Mouse (Mus musculus): ENCODE measurements around the gene Wscd2. TPM values are rescaled to one million over a fixed set of nuclear protein-coding genes. Genes with fewer than 3 reads are reported as not detected.
"Not testable (repeated sequence)": the region's sequence is repeated elsewhere in the genome, so short reads cannot be mapped to it uniquely, and the experiment has no call there.

Gene Wscd2
- total RNA-seq, 2 experiments from 2014 or later: not detected

DNA sequence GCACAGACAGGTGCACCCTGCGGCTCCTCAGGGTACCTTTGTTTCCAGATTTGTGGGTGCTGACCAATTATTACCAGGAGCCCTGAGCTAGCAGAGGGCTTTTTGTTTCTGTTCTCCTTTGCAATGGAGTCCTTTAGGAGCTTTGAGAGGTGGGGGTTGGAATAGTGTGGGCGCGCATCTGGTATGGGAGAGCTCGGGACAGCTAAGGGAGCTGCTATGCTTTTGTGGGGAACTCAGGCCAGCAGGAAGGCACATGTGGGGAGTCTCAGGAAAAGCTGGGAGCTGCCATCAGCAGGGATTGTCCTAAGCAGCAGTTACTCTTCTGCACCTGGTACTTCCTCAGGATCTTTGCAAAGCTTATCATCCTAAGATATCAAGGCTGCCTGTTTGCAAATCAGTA is 89.0 kb downstream of the Wscd2 start:
- ATAC-seq (replicated peaks; ENCODE audit: poor library complexity): no peak

DNA sequence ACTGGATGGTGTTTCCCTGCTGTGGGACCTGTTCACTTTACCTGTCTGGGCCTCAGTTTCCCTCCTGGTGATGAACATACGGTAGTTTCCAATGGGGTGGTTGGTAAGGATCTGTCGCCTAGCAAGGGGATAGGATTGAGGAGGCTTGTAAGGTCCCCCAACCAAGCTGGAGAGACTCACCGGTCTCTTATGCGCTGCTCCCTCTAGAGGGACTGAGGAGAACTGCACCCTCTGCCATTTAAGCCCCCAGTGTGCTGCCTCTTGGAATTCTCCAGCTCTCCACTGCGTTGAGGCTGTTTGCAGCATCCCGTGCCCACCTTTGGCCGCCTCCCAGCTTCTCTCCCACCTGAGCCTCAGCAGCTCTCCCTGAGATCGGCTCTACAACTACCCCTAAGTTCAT is 90.1 kb downstream of the Wscd2 start:
- ATAC-seq (replicated peaks; ENCODE audit: poor library complexity): peak; percentile 46; the same call in 1 of the 2 replicates

DNA sequence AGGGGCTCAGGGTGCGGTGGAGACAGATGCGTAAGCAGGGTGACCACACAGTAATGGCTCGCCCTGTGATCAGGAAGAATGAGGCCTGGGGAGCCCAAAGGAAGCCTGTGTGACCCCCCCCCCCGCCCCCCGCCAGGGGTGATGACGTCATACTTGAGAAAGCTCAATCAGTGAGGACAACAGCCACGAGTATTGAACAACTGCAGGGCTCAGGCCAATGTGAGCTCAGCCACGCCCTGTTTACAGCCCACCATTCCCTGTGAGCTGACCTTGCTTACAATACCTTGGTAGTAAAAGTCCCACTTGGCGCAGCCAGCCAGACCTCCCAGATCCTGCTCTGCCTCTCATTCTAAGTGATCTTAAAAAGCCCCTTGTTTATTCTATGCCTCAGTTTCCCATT is 90.7 kb downstream of the Wscd2 start:
- ATAC-seq (replicated peaks; ENCODE audit: poor library complexity): no peak

DNA sequence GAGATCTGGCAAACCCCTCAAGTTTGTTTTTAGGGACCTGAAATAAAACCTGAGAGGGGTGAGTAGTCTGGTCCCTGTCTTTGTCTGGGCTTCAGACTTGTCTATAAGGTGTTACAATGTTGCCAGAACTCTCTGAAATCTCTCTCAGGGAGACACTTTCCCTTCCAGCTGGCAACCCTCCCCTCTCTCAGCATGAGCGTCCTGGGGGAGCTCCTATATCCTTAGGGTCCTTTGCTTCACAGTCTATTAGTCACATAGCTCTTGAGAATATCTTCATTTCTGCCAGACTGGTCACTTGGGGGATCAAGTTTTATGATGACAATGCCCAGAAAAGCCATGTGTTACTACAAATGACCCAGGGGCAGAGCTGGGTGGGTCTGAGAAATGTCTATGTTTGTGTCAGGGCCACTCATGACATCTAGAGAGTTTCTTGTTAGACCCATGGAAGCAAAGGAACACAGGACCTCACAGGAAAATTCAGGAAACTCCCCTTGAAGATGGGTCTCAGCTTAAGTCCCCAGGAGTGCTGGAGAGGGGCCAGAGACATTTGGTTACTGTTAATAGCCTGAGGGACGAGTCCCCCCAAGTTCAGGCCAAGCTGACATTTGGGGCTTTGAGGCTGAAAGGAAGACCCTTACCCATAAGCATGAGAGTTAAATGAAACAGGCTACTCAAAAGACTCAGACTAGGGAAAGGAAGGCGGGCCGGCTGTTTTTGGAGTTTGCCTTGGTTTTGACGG is 93.5 kb downstream of the Wscd2 start:
- no peak for ATAC-seq (replicated peaks; ENCODE audit: poor library complexity)

DNA sequence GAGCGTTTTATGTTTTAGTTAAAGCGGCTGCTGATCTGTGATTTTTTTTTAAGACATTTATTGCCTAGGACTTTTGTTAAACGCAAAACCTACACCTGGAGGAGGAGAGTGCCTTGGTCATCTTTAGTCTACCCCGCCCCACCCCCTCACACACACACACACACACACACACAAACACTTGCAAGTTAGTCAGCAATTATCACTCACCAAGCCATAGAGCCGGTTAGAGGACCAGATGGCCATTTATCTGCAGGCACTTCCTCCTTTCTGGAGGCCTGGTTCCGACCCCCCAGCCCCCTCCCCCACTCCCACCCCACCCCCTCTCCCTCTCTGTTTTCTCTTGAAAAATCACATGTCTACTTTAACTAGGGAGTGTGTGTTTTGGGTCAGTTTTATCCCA is 94.3 kb downstream of the Wscd2 start:
- ATAC-seq (replicated peaks; ENCODE audit: poor library complexity): no peak

DNA sequence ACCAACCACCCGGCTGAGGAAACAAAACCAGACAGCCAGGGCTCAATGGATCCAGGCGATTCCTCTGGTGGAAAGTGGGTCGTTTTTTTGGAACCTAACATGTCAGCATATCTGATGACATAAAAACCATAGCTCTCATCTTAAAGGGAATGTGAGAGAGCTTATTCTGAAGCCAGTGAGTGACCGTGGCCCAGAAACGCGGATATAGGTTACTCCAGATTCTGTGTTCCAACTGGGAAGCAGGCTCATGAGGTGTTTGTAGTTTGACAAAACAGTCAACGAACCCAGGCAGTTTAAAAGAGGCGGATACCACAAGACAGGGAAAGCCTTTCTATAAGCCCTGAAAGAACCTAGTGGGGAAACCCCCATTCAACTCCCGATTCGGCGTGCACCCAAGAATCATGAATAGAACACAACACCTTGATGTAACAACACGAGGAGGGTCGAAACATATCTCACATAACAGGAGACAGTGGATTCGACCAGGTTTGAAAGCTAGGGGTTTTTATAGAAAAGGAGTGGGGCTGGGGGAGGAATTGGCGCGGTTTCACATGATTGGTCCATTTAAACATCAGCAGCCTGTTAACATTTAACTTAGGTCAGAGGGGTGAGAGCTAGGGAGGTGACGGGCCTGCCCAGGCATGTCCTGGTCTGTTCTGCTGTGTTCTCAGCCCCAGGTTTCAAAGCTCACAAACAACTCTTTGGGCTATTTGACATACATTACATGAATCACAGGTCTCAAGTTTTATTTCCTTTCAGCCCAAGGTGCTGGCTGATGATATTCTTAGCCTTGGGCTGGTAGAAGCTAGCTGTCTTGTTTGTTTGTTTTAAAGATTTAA is 95.7 kb downstream of the Wscd2 start:
- not testable (repeated sequence) for ATAC-seq (replicated peaks; ENCODE audit: poor library complexity)

DNA sequence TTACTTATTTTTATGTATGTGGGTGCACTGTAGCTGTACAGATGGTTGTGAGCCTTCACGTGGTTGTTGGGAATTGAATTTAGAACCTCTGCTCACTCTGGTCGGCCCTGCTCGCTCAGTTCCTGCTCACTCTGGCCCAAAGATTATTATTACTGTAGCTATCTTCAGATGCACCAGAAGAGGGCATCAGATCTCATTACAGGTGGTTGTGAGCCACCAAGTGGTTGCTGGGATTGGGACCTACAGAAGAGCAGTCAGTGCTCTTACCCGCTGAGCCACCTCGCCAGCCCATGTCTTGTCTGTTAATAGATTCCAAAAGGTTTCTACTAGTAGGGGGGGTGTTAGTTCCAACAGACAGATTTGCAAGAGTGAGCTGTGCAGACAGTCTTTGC is 96.3 kb downstream of the Wscd2 start:
- ATAC-seq (replicated peaks; ENCODE audit: poor library complexity): not testable (repeated sequence)

DNA sequence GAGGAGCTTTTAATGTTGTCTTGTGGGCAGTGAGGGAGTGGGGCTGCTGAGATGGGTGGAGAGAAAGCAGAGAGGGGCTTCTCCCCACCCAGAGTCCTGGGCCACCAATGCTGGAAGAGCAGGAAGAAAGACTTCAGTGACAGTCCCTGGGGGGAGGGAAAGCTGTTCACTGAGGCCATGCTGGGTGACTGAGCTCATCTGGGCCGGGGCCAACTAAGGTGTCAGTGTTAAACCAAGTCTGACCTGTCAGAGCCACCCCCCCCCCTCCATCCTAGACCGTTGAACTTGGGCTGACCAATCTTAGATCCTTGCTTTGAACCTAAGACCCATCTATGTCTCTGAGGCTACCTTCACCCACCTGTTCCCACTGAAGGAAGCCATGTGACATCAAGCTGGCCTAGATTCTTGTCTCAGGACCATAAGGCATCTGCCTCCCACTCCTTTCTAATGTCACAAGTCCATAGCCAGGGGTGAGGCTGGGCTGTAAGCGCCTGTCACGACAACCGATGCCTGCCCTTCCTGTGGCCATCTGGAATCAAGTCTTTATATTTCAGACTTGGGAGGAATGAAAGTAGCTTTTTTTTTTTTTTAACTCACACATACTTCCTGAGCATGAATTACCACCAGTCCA is 100.0 kb downstream of the Wscd2 start:
- ATAC-seq (replicated peaks; ENCODE audit: poor library complexity): no peak

DNA sequence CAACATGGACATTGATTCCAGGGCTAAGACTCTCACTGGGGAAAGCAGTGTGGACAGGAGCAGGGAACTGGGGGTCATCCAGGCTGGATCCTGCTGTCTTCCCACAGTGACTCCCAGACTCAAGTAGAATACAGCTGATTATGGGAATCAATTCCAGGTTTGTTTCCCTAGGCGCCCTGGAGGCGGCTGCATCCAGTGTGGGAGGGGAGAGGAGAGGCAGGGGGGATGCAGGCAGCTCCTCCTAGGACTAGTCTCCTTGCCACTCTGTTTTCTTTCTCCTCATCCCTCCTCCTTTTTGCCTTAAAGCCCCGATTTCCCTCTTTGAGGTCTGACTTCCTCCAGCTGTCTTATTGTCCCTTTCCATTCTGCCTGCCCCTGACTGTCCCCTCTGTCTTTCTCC is 101.0 kb downstream of the Wscd2 start:
- ATAC-seq (replicated peaks; ENCODE audit: poor library complexity): no peak

DNA sequence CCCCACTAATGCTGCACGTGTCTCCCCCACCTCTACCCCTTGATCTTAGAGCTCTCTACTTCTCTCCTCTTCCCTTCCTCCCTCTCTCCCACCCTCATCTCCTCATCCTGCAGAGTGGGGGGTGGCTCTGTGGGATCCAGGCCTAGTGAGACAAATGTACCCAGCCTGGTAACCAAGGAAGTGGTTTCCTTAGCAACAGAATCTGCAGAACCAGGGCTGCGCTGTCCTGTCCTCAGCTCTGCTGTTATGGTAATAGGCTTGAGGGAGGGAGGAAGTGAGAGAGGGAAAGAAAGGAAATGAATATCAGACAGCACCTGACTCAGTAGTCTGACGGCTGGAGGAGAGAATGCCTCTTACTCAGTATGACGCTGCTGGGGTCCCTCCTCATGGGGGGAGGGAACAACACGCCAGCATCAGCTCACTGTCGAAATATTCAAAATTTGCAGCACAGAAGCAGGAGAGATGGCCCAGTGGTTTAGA is 101.7 kb downstream of the Wscd2 start:
- peak; percentile 70 for ATAC-seq (replicated peaks; ENCODE audit: poor library complexity)

DNA sequence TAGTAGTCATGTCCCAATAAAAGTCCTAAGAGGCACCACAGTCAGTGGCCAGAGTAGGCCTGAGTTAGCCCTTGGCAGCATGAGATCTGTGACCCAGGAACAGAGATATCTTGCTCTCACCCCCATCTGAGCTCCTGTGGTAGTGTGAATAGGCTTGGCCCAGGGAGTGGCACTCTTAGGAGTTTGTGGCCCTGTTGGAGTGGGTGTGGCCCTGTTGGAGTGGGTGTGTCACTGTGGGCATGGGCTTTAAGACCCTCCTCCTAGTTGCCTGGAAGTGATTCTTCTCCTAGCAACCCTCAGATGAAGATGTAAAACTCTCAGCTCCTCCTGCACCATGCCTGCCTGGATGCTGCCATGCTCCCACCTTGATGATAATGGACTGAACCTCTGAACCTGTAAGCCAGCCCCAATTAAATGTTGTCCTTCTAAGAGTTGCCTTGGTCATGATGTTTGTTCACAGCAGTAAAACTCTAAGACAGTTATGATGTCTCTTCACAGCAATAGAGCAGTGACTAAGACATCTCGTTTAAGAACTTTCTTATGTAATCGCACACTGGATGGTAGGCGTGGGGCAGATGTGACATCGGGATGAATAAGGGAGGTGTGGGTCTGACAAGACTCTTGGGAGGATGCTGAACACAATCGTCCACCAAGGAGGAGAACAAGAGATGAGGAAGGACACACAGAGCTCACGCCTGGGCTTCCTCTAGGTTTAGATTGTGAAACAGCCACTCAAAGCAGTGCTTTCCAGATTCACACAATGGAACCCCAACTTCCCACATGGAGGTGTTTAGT is 104.0 kb downstream of the Wscd2 start:
- ATAC-seq (replicated peaks; ENCODE audit: poor library complexity): 0 out of 2 replicates have a peak, but pooled peaks have one; percentile 29

DNA sequence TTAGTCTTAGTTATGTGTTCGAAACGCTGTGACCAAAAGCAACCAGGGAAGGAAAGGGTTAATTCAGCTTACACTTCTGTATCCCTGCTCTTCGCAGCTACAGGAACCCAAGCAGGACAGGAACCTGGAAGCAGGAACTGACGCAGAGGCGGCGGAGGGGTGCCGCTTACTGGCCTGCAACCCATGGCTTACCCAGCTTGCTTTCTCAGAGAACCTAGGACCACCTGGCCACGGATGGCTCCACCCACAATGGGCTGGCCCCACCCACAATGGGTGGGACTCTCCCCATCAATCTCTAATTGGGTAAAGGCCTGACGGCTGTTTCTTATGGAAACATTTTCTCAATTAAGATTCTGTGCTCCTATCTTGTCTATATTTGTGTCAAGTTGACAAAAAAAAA is 106.1 kb downstream of the Wscd2 start:
- no peak for ATAC-seq (replicated peaks; ENCODE audit: poor library complexity)

DNA sequence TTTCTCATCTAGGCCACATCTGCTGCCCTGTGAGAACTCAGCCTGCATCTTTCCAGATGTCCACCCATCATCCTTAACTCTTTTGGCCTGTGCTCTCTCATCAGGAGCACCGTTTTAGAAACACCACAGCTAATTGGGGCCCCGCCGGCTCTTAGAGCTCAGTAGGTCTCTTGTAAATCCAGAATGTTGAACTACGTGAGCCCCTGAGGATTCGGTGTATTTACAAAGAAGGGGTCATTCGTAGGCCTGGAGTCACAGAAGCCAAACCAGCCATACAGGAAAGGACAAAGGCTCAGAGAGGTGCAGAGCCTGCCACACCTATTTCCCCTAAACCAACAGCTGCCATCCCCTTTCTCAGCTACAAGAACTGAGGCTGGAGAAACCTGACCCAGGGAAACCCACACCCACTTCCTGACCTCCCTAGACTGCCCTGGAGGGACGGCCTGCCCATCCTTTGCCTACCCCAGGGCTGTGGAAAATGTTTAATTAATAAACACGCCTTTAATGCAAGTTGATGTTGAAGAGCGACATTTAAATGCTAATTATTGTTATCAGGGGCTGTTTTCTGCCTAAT is 106.7 kb downstream of the Wscd2 start:
- ATAC-seq (replicated peaks; ENCODE audit: poor library complexity): no peak

DNA sequence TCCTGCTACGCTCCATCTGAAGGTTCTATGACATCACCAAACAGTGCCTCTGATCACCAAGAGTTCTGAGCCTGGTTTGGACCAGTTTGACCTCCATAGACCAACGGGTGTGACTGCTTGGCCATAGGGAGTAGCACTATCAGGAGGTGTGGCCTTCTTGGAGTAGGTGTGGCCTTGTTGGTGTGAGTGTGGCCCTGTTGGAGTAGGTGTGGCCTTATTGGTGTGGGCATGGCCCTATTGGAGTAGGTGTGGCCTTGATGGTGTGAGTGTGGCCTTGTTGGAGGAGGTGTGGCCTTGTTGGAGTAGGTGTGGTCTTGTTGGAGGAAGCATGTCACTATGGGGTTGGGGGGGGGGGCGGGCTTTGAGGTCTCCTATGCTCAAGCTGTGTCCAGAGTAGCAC is 110.0 kb downstream of the Wscd2 start:
- ATAC-seq (replicated peaks; ENCODE audit: poor library complexity): no peak

DNA sequence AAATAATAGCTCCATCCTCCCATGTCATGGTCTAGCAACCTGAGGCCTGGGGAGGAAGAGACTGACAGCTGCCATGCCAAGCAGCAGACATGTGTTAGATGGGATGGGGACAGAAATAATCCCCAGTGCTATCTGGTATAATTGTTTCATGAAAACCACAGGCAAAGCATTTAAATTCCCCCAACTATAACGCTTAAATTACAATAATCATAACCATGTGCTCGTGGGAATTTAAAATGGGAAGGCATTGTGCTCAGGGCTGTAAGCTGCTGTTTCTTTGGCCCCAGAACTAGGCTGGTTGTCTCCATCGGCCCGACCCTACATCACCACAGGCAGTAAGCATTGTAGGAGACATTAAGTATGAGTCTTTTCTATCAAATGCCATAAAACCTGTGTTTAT is 110.7 kb downstream of the Wscd2 start:
- ATAC-seq (replicated peaks; ENCODE audit: poor library complexity): no peak

DNA sequence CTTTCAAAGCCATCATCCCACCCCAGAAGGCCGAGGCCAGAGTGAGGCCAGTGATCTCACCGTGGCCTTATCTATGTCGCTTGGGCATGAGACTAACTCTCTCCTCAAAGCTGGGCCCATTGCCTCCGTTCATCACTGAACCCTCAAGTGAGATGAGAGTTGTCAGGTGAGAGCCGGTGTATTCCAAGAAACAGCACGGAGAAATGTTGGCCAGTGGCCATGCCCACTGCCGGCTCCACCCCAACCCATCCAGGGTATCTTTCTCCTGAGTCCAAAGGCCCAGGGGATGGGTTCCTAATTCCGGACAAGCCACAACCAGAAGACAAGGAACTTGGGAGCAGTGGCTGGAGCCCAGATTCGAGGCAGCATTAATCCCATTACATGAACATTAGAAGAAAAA is 113.3 kb downstream of the Wscd2 start:
- no peak for ATAC-seq (replicated peaks; ENCODE audit: poor library complexity)

DNA sequence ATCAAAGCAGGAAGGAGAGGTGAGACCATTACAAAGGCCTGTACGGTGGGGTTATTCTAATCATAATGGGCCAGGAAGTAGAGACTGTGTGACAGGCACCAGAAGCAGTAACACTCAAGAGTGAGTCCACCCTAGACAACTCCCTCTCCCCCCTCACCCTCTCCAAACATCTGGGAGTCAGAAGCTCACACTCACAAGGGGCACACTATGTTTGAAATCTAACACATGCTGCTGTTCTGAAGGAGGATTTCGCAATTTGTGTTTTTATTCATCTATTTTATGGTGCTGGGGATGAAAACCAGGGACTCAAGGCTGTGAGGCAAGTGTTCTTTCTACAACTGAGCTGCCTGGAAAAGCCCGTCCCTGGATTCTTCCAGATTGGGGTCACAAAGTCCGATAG is 114.6 kb downstream of the Wscd2 start:
- ATAC-seq (replicated peaks; ENCODE audit: poor library complexity): no peak

DNA sequence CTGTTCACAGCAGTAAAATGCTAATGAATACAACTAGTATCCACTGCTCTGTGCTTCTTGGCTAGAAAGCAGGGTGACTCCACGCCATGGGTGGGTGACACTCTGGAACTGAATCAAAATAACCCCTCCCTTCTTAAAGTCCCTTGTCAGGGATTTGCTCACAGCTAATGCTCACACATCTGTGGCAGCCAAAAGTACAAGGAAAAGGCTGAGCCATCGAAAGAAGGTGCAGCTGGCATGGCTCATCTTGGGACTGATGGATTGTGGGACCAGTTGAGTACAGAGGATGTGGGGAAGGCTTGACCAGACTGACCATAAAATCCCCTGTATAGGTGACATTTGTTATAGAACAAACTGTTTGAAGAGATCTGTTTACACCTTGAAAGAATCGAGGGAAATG is 116.0 kb downstream of the Wscd2 start:
- ATAC-seq (replicated peaks; ENCODE audit: poor library complexity): no peak

DNA sequence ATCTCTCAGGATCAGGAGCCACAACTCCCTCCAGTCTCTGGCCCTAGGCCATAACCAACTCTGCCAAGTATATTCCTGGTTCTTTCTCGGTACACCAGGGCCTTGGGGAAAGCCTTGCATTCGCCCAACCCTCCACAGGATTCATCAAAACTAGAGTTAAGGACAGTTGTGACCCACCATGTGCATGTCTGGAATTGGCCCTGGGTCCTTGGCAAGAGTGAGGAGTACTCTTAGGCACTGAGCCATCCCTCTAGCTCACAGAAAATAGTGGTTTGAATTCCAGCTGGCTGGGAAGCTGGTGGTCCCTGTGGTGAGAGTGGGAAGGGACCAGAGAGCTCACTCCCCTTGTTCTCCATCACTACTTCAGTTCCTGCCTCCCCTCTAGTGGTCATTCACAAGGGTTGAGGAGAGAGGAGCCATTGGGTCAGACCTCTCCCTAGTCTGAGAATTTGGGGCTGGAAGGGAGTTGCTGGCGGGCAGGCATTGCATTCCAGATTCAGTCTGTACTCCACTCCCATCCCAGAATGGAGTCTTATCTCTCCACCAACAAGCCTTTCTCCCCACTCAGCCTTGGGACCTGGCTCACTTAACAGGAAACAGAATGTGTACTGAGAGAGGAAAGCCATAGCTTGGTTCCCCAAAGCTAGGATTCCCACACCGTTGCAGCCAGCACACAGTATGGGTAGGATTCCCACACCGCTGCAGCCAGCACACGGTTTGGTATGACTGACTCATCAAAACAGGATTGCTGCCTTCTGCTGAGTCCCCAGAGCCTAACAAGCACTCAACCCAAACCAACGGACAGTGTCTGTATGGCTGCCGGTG is 117.0 kb downstream of the Wscd2 start:
- ATAC-seq (replicated peaks; ENCODE audit: poor library complexity): no peak
